8 mouse cellular contexts compared by ENCODE assay signal in genomic region chr11:40601572-40601909, GRCm38 (mm10).
DNase-seq lines count a peak whose midpoint lies in the region; ATAC-seq and TF ChIP-seq lines count a peak whose summit lies in the region.
"Had no signal": no experiment of that assay in that cellular context is flagged by ENCODE, and none has a peak within 500 bp of the region (broad histone marks: within the 10 kb centered on the region; RNA-seq: fewer than 3 reads in every experiment).

No protein-coding gene starts in this region.

- ATAC-seq in kidney, embryonic 16.5 days (ENCODE audit: low FRiP score, low TSS enrichment) = no peak

- H3K27ac ChIP-seq in kidney, embryonic 16.5 days (ENCODE audit: low read length) = no peak overlapping the region
- no peak overlapping the region for H3K27ac ChIP-seq in ES-E14 (ENCODE audit: insufficient read depth, low read depth, low read length, poor library complexity, severe bottlenecking)
- H3K27ac ChIP-seq: lung, embryonic 15.5 days had no signal

- no peak overlapping the region for H3K4me2 ChIP-seq in kidney, embryonic 16.5 days (replicated peaks; ENCODE audit: low read depth, low read length)
- H3K4me2 ChIP-seq: lung, embryonic 15.5 days had no signal

- H3K9me3 ChIP-seq in kidney, embryonic 16.5 days (ENCODE audit: low read length) = no peaks in the 10 kb centered on the region
- H3K9me3 ChIP-seq in ES-E14 (ENCODE audit: control insufficient read depth, insufficient read depth, low read depth, low read length) = no peaks in the 10 kb centered on the region
- H3K9me3 ChIP-seq: lung, embryonic 15.5 days had no signal

- peaks cover 7% of the 10 kb centered on the region; the same call in 1 of the 2 replicates for H3K4me1 ChIP-seq in kidney, embryonic 16.5 days (ENCODE audit: insufficient read depth, low read length)
- H3K4me1 ChIP-seq in ES-E14 (ENCODE audit: control insufficient read depth in 2 of 2, insufficient read depth in 2 of 2, low read length in 2 of 2, poor library complexity in 1 of 2) = no peaks in the 10 kb centered on the region; a peak in 1 of 4 replicates

- H3K9ac ChIP-seq in kidney, embryonic 16.5 days (replicated peaks; ENCODE audit: low read length) = no peak overlapping the region
- no peak overlapping the region for H3K9ac ChIP-seq in ES-E14 (ENCODE audit: insufficient read depth, low read depth, low read length, poor library complexity, severe bottlenecking)
- H3K9ac ChIP-seq: lung, embryonic 15.5 days had no signal

- no peak overlapping the region for H3K4me3 ChIP-seq in kidney, embryonic 16.5 days (ENCODE audit: low read length)
- no peak overlapping the region for H3K4me3 ChIP-seq in ES-E14 (ENCODE audit: insufficient read depth in 1 of 2, low read depth in 1 of 2, low read length in 2 of 2, poor library complexity in 1 of 2, severe bottlenecking in 1 of 2)
- H3K4me3 ChIP-seq: lung, embryonic 15.5 days had no signal

- no peaks in the 10 kb centered on the region for H3K27me3 ChIP-seq in kidney, embryonic 16.5 days (ENCODE audit: insufficient read depth, low read length)
- H3K27me3 ChIP-seq: lung, embryonic 15.5 days had no signal

- no peaks in the 10 kb centered on the region for H3K36me3 ChIP-seq in kidney, embryonic 16.5 days (ENCODE audit: insufficient read depth, low read length)
- H3K36me3 ChIP-seq in ES-E14 (ENCODE audit: control insufficient read depth, insufficient read depth, low read length, poor library complexity, severe bottlenecking) = no peaks in the 10 kb centered on the region
- H3K36me3 ChIP-seq: lung, embryonic 15.5 days had no signal

- DNase-seq in kidney, postnatal 36 days = peak; percentile 18 to 25
- peak; percentile 39 for DNase-seq in ES-E14 (ENCODE audit: low read depth, low spot score)
- DNase-seq in c-Kit-positive CD71-negative TER-119-negative erythroid progenitor cells, embryonic 14.5 days (ENCODE audit: low read depth) = peak; percentile 26
- DNase-seq in hindlimb bud, embryonic 11.5 days (ENCODE audit: extremely low spot score, low read depth, low spot score) = peak; percentile 67
- DNase-seq in mesoderm, embryonic 11.5 days (ENCODE audit: low read depth, low spot score) = peak; percentile 69
- no peak for DNase-seq in spleen, postnatal 10 days (ENCODE audit: low spot score in 2 of 2)

- WGBS in kidney, embryonic 16.5 days = 2% methylated on average over 1 of the region's 1 CpGs

- in situ Hi-C loops in ES-E14 (cut with MboI; ENCODE audit: low sequenced_read_pairs in 2 of 2, unreplicated experiment in 2 of 2) = no loop called here

TF ChIP-seq in ES-E14, 5 proteins besides CTCF, POLR2A, EP300 and RAD21:
- no peak for TF ChIP-seq MAFK (IDR thresholded peaks at IDR 0.05; ENCODE audit: insufficient read depth, low read depth, low read length)
- TF ChIP-seq ZC3H11A (IDR thresholded peaks at IDR 0.05; ENCODE audit: borderline replicate concordance, low read depth, low read length) = peak; percentile 72

Comparison
In these comparisons a context has a peak if more than half of its experiments do, and no peak if none do; other contexts are left out.
1. DNase-seq: peak in kidney, postnatal 36 days (2 of 2), ES-E14 (single experiment), c-Kit-positive CD71-negative TER-119-negative erythroid progenitor cells, embryonic 14.5 days (single experiment), hindlimb bud, embryonic 11.5 days (single experiment) and mesoderm, embryonic 11.5 days (single experiment); none in spleen, postnatal 10 days (0 of 2).